Mouse (Mus musculus): Measurements from ENCODE around the gene Zfp385b.

GRCm38 (mm10) chr2:77587387-77587786 is 232.1 kb downstream of the Zfp385b start:
- TF ChIP-seq POLR2A (IDR thresholded peaks at IDR 0.05; ENCODE audit: low read depth, low read length) = no peak
- TF ChIP-seq CTCF (IDR thresholded peaks at IDR 0.05; ENCODE audit: borderline replicate concordance, insufficient read depth, low read length) = no peak

Data from embryonic fibroblast, embryonic 13.5 days (primary cell).